Mouse (Mus musculus) liver, postnatal 0 days (tissue): ENCODE measurements at regions not wholly inside any gene's neighbourhood (a gene's known extent, or its start where the extent isn't known, plus 50 kb on each side); places are given as distances from the start of the nearest gene placed in this dataset.

ENCODE experiments used
- ATAC-seq: fragments of 200-750 bp; cut with Nextera tagmentation; 2 replicates; pipeline ENCODE4 v1.8.0; 2017; ENCODE audit warnings: mild to moderate bottlenecking, moderate library complexity
- DNase-seq: peaks from one replicate; pipeline ENCODE4 v3.0.0-alpha.2; 2016
- H3K27ac ChIP-seq: fragments of 300-500 bp; sonication (generic); 2 replicates; pipeline ENCODE4 v1.5.1; 2014; ENCODE audit warnings: antibody characterized with exemption, moderate library complexity, mild to moderate bottlenecking, low read depth
- H3K27me3 ChIP-seq: fragments of 300-500 bp; sonication (generic); 2 replicates; pipeline ENCODE4 v1.6.1; 2014; ENCODE audit warnings: low read length, control low read depth, mixed read lengths; ENCODE audit not compliant: insufficient read depth
- H3K36me3 ChIP-seq: fragments of 300-500 bp; sonication (generic); replicated peaks from 2 replicates; pipeline ENCODE4 v1.6.1; 2014; ENCODE audit warnings: mild to moderate bottlenecking, control low read depth, low read length, moderate library complexity, mixed read lengths; ENCODE audit not compliant: insufficient read depth
- H3K4me1 ChIP-seq: fragments of 300-500 bp; sonication (generic); 2 replicates; pipeline ENCODE4 v1.6.1; 2014; ENCODE audit warnings: antibody characterized with exemption, mild to moderate bottlenecking, control low read depth; ENCODE audit not compliant: insufficient read depth
- H3K4me2 ChIP-seq: fragments of 300-500 bp; sonication (generic); 2 replicates; pipeline ENCODE4 v1.6.1; 2014; ENCODE audit warnings: low read depth, mild to moderate bottlenecking, low read length, moderate library complexity, mixed read lengths
- H3K4me3 ChIP-seq: fragments of 300-500 bp; sonication (generic); 2 replicates; pipeline ENCODE4 v1.5.1; 2014; ENCODE audit warnings: low read depth, low read length
- H3K9ac ChIP-seq: fragments of 300-500 bp; sonication (generic); replicated peaks from 2 replicates; pipeline ENCODE4 v1.6.1; 2014; ENCODE audit warnings: mild to moderate bottlenecking, moderate library complexity
- H3K9me3 ChIP-seq: fragments of 300-500 bp; sonication (generic); 2 replicates; pipeline ENCODE4 v1.6.1; 2016; ENCODE audit warnings: mild to moderate bottlenecking, control low read depth, low read length, mixed read lengths
- CTCF ChIP-seq: sonication (generic); IDR thresholded peaks from 2 replicates; pipeline ENCODE4 v1.5.1; 2016; ENCODE audit warnings: antibody characterized with exemption, low read depth
- EP300 ChIP-seq: IDR thresholded peaks from 2 replicates; pipeline ENCODE4 v1.6.1; 2016; ENCODE audit warnings: antibody characterized with exemption, low read depth, mild to moderate bottlenecking
- WGBS: fragments of 180-500 bp; shearing (Covaris S2); extraction: QIAGEN DNeasy Blood & Tissue Kit; methylation state at CpG from one replicate; pipeline ENCODE4 v1.1.7; 2014; ENCODE audit not compliant: insufficient replicate concordance; 5-methylcytosine and 5-hydroxymethylcytosine counted together

DNA sequence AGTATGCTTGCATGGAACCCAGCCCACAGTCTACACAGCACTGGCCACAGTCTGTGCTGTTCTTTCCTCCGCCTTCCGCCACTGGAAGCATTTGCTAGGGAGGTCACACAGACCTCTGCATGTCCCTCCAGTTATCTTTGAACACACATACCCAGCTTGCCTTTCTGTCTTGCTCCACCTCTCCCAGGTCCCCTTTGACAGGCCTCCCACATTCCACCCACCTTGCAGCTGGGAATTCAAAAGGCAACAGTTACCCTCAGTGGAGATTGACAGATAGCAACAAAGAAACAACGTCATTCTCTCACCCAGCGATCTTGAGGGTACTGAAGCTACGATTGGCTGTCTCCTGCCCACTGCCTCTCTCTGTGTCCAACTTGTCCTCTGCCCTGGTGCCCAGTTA is 290.7 kb upstream of the Zmiz1 start:
- DNase-seq (no peak), ATAC-seq (no peak)
- Histone ChIP-seq H3K4me2 (no peak overlapping the region), H3K9me3 (no peaks in the 10 kb centered on the region), H3K4me3 (no peak overlapping the region), H3K27ac (no peak overlapping the region), H3K9ac (no peak overlapping the region), H3K27me3 (no peaks in the 10 kb centered on the region), H3K4me1 (no peaks in the 10 kb centered on the region; the same call in 1 of the 2 replicates), H3K36me3 (no peaks in the 10 kb centered on the region)
- TF ChIP-seq CTCF (no peak), EP300 (no peak)
- whole genome bisulfite sequencing, result 54% methylated on average over 5 of the region's 5 CpGs

GRCm38 (mm10) chr14:25173281-25173680 is 285.7 kb upstream of the Zmiz1 start:
- no peaks in the 10 kb centered on the region for H3K9me3 ChIP-seq
- H3K4me3 ChIP-seq, result no peak overlapping the region
- H3K4me2 ChIP-seq, result no peak overlapping the region
- H3K36me3 ChIP-seq, result no peaks in the 10 kb centered on the region
- H3K4me1 ChIP-seq, result no peaks in the 10 kb centered on the region; the same call in 1 of the 2 replicates
- WGBS, result 53% methylated on average over 6 of the region's 6 CpGs
- H3K9ac ChIP-seq, result no peak overlapping the region
- DNase-seq (no peak), ATAC-seq (no peak)
- no peak overlapping the region for H3K27ac ChIP-seq
- TF ChIP-seq CTCF, result no peak
- TF ChIP-seq EP300, result no peak
- H3K27me3 ChIP-seq, result no peaks in the 10 kb centered on the region

GRCm38 (mm10) chr14:25173873-25174272 is 285.1 kb upstream of the Zmiz1 start:
- Histone ChIP-seq H3K4me2 (no peak overlapping the region), H3K4me1 (no peaks in the 10 kb centered on the region; the same call in 1 of the 2 replicates), H3K9ac (no peak overlapping the region), H3K27me3 (no peaks in the 10 kb centered on the region), H3K36me3 (no peaks in the 10 kb centered on the region), H3K4me3 (no peak overlapping the region), H3K9me3 (no peaks in the 10 kb centered on the region), H3K27ac (no peak overlapping the region)
- no peak for ATAC-seq
- TF ChIP-seq CTCF (no peak), EP300 (no peak)
- 74% methylated on average over 6 of the region's 6 CpGs for WGBS
- DNase-seq, result no peak

DNA sequence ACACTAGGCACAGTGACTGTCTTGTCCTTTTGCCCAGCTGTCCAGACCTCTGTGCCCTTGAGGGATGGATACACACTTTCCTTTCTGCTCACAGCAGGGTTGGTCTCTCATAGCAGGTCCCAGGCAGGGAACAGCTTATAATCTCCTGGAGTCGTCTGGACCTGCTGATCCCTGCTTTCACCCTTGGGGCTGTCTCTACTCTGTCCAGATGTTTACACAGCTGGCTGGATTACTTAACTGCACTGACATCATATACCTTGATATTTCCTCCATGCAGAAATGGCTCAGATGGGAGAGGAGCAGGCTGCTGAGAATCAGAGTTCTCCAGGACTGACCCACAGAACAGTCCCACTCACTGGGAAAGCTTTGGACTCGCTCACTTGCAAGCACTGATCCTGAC is 284.6 kb upstream of the Zmiz1 start:
- Histone ChIP-seq H3K4me1 (no peaks in the 10 kb centered on the region; the same call in 1 of the 2 replicates), H3K4me3 (no peak overlapping the region), H3K4me2 (no peak overlapping the region), H3K9ac (no peak overlapping the region), H3K36me3 (no peaks in the 10 kb centered on the region), H3K27ac (no peak overlapping the region), H3K27me3 (no peaks in the 10 kb centered on the region), H3K9me3 (no peaks in the 10 kb centered on the region)
- ATAC-seq, result no peak
- TF ChIP-seq CTCF (no peak), EP300 (no peak)
- no peak for DNase-seq
- 66% methylated on average over 2 of the region's 2 CpGs for WGBS

DNA sequence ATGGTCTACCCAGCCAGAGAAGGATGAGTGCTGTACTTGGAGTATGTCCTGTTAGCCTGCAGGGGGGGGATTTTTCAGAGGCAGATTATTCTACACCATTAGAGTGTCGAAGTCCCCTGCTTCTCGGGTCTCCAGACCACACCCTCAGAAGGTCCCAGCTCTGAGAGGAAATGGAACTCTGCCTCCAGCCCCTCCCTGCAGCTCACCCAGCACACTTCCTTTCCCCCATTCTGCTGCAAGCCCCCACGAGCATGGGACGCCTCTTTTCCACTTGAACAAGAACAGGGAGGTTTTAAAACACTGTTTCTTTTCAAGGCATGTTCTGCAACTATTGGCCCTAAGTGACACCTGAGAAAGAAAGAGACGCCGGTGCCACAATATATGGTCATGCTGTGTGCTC is 282.8 kb upstream of the Zmiz1 start:
- peaks cover 6% of the 10 kb centered on the region for H3K4me1 ChIP-seq
- no peak for DNase-seq
- no peaks in the 10 kb centered on the region for H3K9me3 ChIP-seq
- H3K9ac ChIP-seq, result no peak overlapping the region
- TF ChIP-seq CTCF, result no peak
- no peak for TF ChIP-seq EP300
- no peaks in the 10 kb centered on the region for H3K36me3 ChIP-seq
- H3K27me3 ChIP-seq, result no peaks in the 10 kb centered on the region
- WGBS, result 45% methylated on average over 6 of the region's 6 CpGs
- H3K4me3 ChIP-seq, result no peak overlapping the region
- no peak overlapping the region for H3K4me2 ChIP-seq
- ATAC-seq, result no peak
- H3K27ac ChIP-seq, result no peak overlapping the region

DNA sequence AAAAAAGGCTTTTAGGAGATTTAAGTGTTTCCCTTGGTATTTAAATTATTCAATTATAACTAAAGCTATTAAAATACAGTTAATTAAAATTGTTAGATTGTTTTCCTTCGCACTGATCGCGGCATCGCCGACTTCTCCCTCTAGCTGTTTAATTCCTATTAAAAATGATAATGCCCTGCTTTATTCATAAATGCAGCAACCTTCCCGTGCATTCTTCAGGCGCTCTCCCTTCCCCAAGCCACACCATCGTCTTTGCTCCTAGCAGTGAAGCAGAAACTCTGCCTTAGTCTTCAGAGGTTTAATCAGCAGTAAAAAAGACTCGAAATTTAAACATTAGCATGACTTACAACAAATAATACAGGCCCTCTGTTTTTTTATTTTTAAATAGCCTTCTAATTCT is 278.9 kb upstream of the Zmiz1 start:
- no peak for TF ChIP-seq EP300
- no peak for TF ChIP-seq CTCF
- Histone ChIP-seq H3K9me3 (no peaks in the 10 kb centered on the region), H3K36me3 (no peaks in the 10 kb centered on the region), H3K27ac (no peak overlapping the region), H3K27me3 (no peaks in the 10 kb centered on the region), H3K4me2 (no peak overlapping the region), H3K9ac (no peak overlapping the region), H3K4me1 (peaks cover 6% of the 10 kb centered on the region), H3K4me3 (no peak overlapping the region)
- DNase-seq, result no peak
- 75% methylated on average over 9 of the region's 9 CpGs for WGBS
- ATAC-seq, result no peak

DNA sequence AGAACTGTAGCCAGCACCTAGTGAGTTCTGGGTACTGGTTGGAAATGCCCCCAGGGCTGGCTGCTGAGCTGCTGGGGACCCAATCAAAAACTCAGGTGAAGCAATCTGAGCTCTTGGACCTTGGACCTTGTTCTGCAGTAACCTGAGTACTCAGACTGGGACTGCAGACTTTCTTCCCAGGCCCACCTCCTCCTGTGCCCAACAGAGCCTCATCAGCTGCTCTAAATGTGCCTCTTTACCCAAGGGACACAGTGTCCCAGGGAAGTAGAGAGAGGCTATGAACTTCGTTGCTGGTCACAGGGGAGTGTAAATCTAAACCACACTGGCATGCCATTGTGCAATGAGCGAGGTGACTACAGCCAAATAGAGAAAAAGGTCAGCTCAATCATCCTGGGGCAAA is 277.6 kb upstream of the Zmiz1 start:
- ATAC-seq (peak; percentile 98), DNase-seq (peak; percentile 59)
- no peaks in the 10 kb centered on the region for H3K27me3 ChIP-seq
- H3K36me3 ChIP-seq, result no peaks in the 10 kb centered on the region
- no peak overlapping the region for H3K9ac ChIP-seq
- 18% methylated on average over 2 of the region's 2 CpGs for WGBS
- no peak overlapping the region for H3K4me3 ChIP-seq
- H3K27ac ChIP-seq, result peak overlapping the region; percentile 74
- TF ChIP-seq CTCF (no peak), EP300 (peak; percentile 89)
- H3K4me1 ChIP-seq, result peaks cover 6% of the 10 kb centered on the region
- no peak overlapping the region for H3K4me2 ChIP-seq
- H3K9me3 ChIP-seq, result no peaks in the 10 kb centered on the region
